Mouse (Mus musculus): Measurements from ENCODE around the gene Ppfia2. TPM values are rescaled to one million over a fixed set of nuclear protein-coding genes. Genes with fewer than 3 reads are reported as not detected.

Gene Ppfia2
- polyA plus RNA-seq, 1 experiment from 2014 or later, result not detected

GRCm38 (mm10) chr10:106818381-106818780 lies 348.2 kb downstream of the Ppfia2 start:
- ATAC-seq (no peak), DNase-seq (ENCODE audit: low read depth, low spot score) (no peak)
- CTCF ChIA-PET, result no interaction called here
- in situ Hi-C loops (cut with MboI; ENCODE audit: low pct_unique_long_range_greater_than_20kb), result no loop called here
- POLR2A ChIA-PET, result no interaction called here
- H3K27me3 ChIP-seq, result no peaks in the 10 kb centered on the region
- TF ChIP-seq CTCF (IDR thresholded peaks at IDR 0.05), result no peak

- in situ Hi-C loops (cut with MboI; ENCODE audit: low pct_unique_long_range_greater_than_20kb), result no loop called here
- H3K27me3 ChIP-seq, result no peaks in the 10 kb centered on the region
- no peak for TF ChIP-seq CTCF (IDR thresholded peaks at IDR 0.05)
- POLR2A ChIA-PET, result no interaction called here
- no peak for DNase-seq (ENCODE audit: low read depth, low spot score)
- no peak for ATAC-seq
- CTCF ChIA-PET, result no interaction called here
Measured at GRCm38 (mm10) chr10:106824215-106824614, 354.1 kb downstream of the Ppfia2 start.

DNA sequence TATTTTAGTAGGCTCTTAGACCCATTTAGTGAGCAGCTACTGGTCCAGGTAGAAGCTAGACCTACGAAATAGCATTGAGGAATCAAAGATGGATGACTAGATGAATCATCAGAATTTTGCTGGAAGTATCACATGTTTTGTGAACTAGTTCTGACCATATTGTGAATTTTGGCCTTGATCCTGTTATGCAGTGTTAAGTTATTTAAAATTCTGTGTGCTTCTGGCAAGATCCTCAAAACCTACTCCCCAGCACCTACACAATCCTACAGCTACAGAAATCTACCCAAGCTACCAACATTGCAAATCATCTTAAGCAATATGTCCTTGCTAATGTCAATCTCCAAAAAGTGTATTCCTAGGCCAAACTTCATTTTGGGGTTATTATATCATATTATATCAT lies 368.3 kb downstream of the Ppfia2 start:
- ChIA-PET POLR2A (no interaction called here), CTCF (no interaction called here)

DNA sequence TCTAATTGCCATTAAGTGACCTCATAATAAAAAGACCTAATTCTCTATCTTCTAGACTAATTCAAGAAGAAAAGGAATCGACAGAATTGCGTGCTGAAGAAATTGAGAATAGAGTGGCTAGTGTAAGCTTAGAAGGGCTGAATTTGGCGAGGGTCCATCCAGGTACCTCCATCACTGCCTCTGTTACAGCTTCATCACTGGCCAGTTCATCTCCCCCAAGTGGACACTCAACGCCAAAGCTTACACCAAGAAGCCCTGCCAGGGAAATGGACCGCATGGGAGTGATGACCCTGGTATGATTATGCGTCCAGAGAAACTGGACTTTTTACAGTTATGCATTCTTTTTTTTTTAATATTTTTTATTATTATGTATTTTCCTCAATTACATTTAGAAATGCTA lies 388.0 kb downstream of the Ppfia2 start:
- CTCF ChIA-PET, result interaction anchor here (1.5 kb wide), 1 partner anchor 9 kb away, joined by 4 read pairs; no protein-coding TSS in a partner anchor
- POLR2A ChIA-PET, result no interaction called here
- DNase-seq (ENCODE audit: low read depth, low spot score), result no peak
- peak; percentile 14 for TF ChIP-seq CTCF (IDR thresholded peaks at IDR 0.05)
- H3K27me3 ChIP-seq, result peaks cover 20% of the 10 kb centered on the region
- in situ Hi-C loops (cut with MboI; ENCODE audit: low pct_unique_long_range_greater_than_20kb), result no loop called here
- ATAC-seq, result no peak

More for the DNA sequence above, 368.3 kb downstream of the Ppfia2 start:
- in situ Hi-C loops (cut with MboI; ENCODE audit: low pct_unique_long_range_greater_than_20kb), result no loop called here
- ATAC-seq (no peak), DNase-seq (ENCODE audit: low read depth, low spot score) (no peak)
- TF ChIP-seq CTCF (IDR thresholded peaks at IDR 0.05), result no peak
- H3K27me3 ChIP-seq, result peaks cover under 1% of the 10 kb centered on the region

DNA sequence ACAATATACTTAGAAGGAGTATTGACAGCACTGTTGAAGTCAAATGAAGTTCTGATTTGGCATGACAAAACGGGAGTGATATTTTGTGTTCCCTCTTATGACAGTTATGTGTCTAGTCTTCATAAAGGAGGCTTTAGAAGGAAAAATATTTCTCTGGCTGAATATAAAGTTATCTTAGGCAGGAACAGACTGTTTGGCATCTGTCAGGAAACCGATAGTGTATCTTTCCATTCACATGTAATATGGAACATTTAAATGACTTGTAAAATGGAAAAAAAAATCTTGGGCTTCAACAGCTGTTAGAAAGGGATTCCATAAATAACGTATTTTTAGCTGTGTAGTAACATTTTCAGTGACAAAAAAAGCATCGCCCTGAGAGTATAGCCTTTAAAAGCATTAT lies 400.1 kb downstream of the Ppfia2 start:
- POLR2A ChIA-PET, result no interaction called here
- ATAC-seq (no peak), DNase-seq (ENCODE audit: low read depth, low spot score) (no peak)
- CTCF ChIA-PET, result no interaction called here
- H3K27me3 ChIP-seq, result peaks cover 25% of the 10 kb centered on the region
- TF ChIP-seq CTCF (IDR thresholded peaks at IDR 0.05), result no peak
- in situ Hi-C loops (cut with MboI; ENCODE audit: low pct_unique_long_range_greater_than_20kb), result no loop called here

DNA sequence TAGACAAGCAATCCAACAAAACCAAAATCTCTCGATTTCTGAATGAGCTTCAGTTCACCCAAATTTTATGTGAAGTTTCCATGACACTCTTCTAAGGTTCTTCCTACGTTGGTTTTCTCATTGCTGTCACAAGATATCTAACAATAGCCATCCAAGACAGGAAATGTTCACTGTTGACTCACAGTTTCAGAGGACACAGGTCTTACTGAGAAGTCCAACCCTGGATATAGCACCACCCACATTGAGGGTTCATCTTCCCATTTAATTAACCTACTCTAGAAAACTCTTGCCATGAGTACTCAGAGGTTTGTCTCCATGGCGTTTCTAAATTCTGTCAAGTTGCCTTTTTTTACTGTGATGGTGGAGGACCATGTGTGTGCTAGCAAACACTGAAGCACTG lies 401.7 kb downstream of the Ppfia2 start:
- no peak for TF ChIP-seq CTCF (IDR thresholded peaks at IDR 0.05)
- ATAC-seq (no peak), DNase-seq (ENCODE audit: low read depth, low spot score) (no peak)
- ChIA-PET CTCF (no interaction called here), POLR2A (no interaction called here)
- in situ Hi-C loops (cut with MboI; ENCODE audit: low pct_unique_long_range_greater_than_20kb), result no loop called here
- peaks cover 25% of the 10 kb centered on the region for H3K27me3 ChIP-seq

DNA sequence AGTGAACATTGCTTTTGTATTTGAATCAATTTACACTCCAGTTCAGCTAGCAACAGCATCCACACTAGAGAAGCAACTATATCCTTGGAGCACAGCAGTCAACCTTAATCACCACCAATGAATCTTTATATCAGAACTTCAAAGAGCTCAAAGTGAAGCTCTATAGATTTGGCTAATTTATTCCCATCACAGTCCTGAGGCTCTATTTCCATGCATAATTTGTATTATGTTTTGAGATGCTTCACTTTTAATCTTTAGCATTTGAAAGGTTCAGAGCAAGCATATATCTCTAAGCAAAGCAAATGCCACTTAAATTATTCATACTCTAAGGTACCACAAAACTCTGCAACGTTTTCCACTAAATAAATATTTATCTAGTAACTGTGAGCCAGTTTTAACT lies 402.6 kb downstream of the Ppfia2 start:
- ChIA-PET CTCF (no interaction called here), POLR2A (no interaction called here)
- H3K27me3 ChIP-seq, result peaks cover 25% of the 10 kb centered on the region
- no peak for TF ChIP-seq CTCF (IDR thresholded peaks at IDR 0.05)
- ATAC-seq (no peak), DNase-seq (ENCODE audit: low read depth, low spot score) (no peak)
- in situ Hi-C loops (cut with MboI; ENCODE audit: low pct_unique_long_range_greater_than_20kb), result no loop called here

GRCm38 (mm10) chr10:106881330-106881729 lies 411.2 kb downstream of the Ppfia2 start:
- POLR2A ChIA-PET, result no interaction called here
- H3K27me3 ChIP-seq, result peaks cover 6% of the 10 kb centered on the region
- DNase-seq (ENCODE audit: low read depth, low spot score) (no peak), ATAC-seq (no peak)
- CTCF ChIA-PET, result no interaction called here
- TF ChIP-seq CTCF (IDR thresholded peaks at IDR 0.05), result no peak
- in situ Hi-C loops (cut with MboI; ENCODE audit: low pct_unique_long_range_greater_than_20kb), result no loop called here

DNA sequence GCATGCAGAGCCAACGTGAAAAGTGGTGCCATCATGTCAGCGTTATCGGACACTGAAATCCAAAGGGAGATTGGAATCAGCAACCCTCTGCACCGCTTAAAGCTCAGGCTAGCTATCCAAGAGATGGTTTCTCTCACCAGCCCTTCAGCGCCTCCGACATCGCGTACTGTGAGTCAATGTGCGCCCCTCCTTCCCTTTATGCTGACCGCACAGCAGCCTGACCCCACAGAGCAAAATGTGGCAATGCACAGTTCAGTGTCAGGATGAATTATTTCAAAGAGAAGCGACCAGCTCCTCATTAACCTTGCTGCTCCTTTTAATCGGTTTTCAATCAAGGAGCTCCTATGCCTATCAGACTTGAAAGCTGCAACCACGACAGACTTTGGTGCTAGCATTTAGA lies 426.2 kb downstream of the Ppfia2 start:
- CTCF ChIA-PET, result interaction anchor here (2.2 kb wide), 1 partner anchor 11 kb away, joined by 5 read pairs; no protein-coding TSS in a partner anchor
- TF ChIP-seq CTCF (IDR thresholded peaks at IDR 0.05), result no peak
- H3K27me3 ChIP-seq, result peaks cover 17% of the 10 kb centered on the region
- ATAC-seq (no peak), DNase-seq (ENCODE audit: low read depth, low spot score) (no peak)
- in situ Hi-C loops (cut with MboI; ENCODE audit: low pct_unique_long_range_greater_than_20kb), result no loop called here
- POLR2A ChIA-PET, result no interaction called here

DNA sequence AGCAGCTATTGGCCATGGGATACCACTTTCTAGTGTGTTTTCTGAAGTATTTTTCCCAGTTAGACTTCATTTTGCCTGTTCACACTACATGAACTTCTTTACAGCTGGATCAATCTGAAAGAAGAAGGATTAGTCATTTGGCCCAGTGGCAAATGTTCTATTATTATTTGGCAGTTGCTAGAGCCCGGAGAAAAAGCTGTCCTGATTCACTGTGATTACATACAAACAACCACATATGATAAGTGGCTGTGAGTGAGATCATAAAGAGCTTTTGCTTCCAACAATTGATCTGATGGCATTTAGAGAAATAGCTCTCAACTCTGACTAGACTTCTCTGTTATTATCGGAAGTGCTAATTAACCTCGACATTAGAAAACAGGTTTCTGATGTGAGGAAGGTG lies 440.0 kb downstream of the Ppfia2 start:
- in situ Hi-C loops (cut with MboI; ENCODE audit: low pct_unique_long_range_greater_than_20kb), result no loop called here
- DNase-seq (ENCODE audit: low read depth, low spot score), result no peak
- no peak for TF ChIP-seq CTCF (IDR thresholded peaks at IDR 0.05)
- ChIA-PET POLR2A (interaction anchor here (0.6 kb wide), 1 partner anchor 442 kb away, joined by 3 read pairs; no protein-coding TSS in a partner anchor), CTCF (interaction anchor here (0.9 kb wide), 1 partner anchor 22 kb away, joined by 3 read pairs; no protein-coding TSS in a partner anchor)
- H3K27me3 ChIP-seq, result peaks cover 18% of the 10 kb centered on the region
- ATAC-seq, result no peak

DNA sequence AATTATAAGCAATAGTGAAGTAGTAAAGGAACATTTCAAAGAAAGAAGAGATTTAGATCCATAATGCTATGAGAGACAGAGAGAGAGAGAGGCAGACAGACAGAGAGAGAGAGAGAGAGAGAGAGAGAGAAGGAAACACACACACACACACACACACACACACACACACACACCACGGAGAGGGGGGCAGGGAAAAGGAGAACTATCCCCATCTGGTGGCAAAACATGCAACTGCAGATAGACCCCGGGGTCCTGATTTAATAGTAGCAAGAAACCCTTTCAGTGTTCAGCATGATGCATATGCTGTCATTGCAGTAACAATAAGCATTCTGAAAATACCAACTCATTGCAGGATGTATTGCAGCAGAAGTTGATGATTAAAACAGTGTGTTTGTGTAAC lies 442.9 kb downstream of the Ppfia2 start:
- CTCF ChIA-PET, result no interaction called here
- POLR2A ChIA-PET, result no interaction called here
- ATAC-seq (no peak), DNase-seq (ENCODE audit: low read depth, low spot score) (no peak)
- TF ChIP-seq CTCF (IDR thresholded peaks at IDR 0.05), result peak; percentile 40
- in situ Hi-C loops (cut with MboI; ENCODE audit: low pct_unique_long_range_greater_than_20kb), result no loop called here
- peaks cover 10% of the 10 kb centered on the region for H3K27me3 ChIP-seq

DNA sequence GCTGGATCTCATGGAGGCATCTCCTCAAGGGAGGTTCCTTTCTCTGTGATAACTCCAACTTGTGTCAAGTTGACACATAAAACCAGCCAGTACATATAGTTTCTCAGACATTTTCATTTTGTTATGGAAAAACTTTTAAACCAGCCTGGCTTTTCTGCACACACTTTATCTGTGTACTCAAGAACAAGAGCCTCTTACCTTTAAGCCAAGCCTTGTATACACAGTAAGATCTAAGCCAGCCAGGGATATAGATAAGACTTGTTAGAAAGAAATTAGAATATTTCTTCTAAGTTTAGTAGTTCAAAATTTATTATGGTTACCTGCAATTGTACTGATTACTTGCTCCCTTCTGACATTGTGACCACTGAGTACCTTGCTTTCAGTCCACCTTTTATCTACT lies 444.1 kb downstream of the Ppfia2 start:
- POLR2A ChIA-PET, result no interaction called here
- DNase-seq (ENCODE audit: low read depth, low spot score), result no peak
- TF ChIP-seq CTCF (IDR thresholded peaks at IDR 0.05), result no peak
- ATAC-seq, result no peak
- in situ Hi-C loops (cut with MboI; ENCODE audit: low pct_unique_long_range_greater_than_20kb), result no loop called here
- CTCF ChIA-PET, result no interaction called here
- H3K27me3 ChIP-seq, result peaks cover 13% of the 10 kb centered on the region

Measured in Patski (cell line).